Mouse (Mus musculus) CD4-positive, CD25-positive, alpha-beta regulatory T cell, adult 9 weeks (primary cell): Measurements from ENCODE around the gene Cib4. TPM values are rescaled to one million over a fixed set of nuclear protein-coding genes. Genes with fewer than 3 reads are reported as not detected.

Experiments
- polyA plus RNA-seq: library from polyadenylated mRNA; unstranded; fragments of 100-300 nt; shearing (Covaris generic); gene quantifications from one replicate; pipeline ENCODE4 v1.2.1, GENCODE M21; 2017

Cib4 gene
- polyA plus RNA-seq = not detected

DNA sequence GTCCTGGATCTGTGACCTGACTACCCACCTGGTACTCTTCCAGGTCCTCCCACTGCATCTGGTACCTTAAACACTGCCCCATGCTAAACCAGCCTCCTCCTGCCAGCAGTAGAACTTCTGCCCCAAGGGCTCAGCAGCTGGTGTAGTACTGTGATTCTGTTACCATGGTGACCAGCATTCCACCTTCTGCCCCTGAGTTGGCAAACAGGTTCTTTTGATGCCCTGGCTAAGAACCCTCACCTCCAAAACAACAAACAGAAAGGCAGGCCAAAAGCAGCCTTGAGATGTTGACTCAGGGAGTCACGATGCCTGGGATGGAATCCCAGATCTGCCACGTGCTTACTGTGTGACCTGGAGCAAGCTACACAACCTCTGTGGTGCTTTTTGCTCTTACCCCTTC, at the start of gene Cib4:
Gene Cib4 (minus strand): TSS at position 139 of the 400 bp plus-strand sequence.

DNA sequence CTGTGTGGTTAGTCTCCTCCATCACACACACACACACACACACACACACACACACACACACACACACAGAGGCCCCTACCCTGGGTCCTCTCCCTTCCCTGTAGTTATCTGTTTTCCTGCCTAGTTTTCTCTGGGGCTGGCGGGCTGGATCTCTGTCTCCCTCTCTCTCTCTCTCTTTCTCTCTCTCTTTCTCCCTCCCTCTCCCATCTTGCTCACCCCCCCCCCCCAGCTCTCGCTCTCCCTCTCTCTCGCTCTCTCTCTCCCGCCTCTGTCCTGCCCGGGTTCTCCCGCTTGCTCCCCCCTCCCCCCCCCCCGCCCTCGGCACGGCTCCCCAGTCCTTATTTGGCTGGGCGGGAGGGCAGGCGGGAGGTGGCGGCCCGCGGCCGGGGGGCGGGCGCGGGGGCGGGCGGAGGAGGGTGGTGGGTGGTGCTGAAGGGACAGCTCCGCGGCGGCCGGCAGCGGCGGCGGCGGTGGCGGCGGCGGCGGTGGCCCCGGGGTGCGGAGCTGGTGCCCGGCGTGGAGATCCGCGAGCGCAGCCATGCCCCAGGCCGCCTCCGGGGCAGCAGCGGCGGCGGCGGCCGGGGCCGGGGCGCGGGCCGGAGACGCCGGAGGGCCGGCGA, 42.2 kb upstream of the Cib4 start, which contains the start of gene Kcnk3:
Gene Kcnk3 (plus strand): TSS at position 490 of the 620 bp plus-strand sequence.

DNA sequence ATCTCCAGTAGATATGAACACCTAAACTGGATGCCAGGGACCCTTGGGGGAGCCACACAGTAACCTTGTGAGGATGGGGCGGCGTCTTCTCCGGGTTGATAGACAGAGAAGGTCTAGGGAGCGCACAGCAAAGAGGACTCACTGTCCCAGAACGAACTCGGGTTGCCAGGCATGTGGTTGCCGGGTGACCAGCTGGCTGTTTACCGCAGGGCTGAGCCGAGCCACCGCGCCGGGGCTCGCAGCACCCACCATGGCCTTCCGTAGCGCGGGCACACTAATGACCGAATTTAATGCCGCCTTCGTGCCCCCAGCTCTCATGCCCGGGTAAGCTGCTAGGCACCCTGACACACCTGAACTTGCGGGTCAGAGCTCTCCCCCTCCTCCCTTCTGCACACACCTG, 79.8 kb downstream of the Cib4 start, which contains the start of gene 1700001C02Rik:
Gene 1700001C02Rik (plus strand): TSS at position 187 of the 400 bp plus-strand sequence.

DNA sequence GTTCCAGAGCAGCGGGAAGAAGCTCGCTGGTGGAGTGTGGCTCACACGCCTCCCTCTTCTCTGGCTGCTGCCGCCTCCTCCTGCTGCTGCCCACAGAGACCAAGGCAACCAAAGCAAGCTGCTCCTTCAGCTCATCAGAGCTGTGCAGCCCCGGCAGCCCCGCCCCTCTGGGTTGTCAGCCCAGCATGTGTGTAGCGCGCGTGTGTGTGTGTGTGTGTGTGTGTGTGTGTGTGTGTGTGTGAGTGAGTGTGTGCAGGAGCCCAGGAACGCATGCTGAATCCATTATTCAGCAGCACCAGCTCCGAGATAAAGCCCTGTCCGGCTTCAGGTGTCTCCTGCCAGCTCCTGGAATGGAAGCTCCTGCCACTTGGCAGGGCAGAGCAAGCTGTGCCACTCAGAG, 83.8 kb downstream of the Cib4 start, which contains the start of gene Otof:
Gene Otof (minus strand): TSS at position 112 of the 400 bp plus-strand sequence.

Other genes starting within 250 kb of the Cib4 start
- gene Otof, start 83.9 kb downstream of the Cib4 start, polyA plus RNA-seq = not detected
- gene 1700001C02Rik, start 79.8 kb downstream of the Cib4 start, polyA plus RNA-seq = not detected
- not detected for gene Kcnk3, start 42.3 kb upstream of the Cib4 start, polyA plus RNA-seq
- 31.3 TPM for gene Slc35f6, start 102.1 kb upstream of the Cib4 start, polyA plus RNA-seq
- 81.1 TPM for gene Cenpa, start 120.9 kb upstream of the Cib4 start, polyA plus RNA-seq
- gene Dpysl5, start 165.7 kb upstream of the Cib4 start, polyA plus RNA-seq = not detected